Mouse (Mus musculus): ENCODE data around the gene Slc7a7.

DNA sequence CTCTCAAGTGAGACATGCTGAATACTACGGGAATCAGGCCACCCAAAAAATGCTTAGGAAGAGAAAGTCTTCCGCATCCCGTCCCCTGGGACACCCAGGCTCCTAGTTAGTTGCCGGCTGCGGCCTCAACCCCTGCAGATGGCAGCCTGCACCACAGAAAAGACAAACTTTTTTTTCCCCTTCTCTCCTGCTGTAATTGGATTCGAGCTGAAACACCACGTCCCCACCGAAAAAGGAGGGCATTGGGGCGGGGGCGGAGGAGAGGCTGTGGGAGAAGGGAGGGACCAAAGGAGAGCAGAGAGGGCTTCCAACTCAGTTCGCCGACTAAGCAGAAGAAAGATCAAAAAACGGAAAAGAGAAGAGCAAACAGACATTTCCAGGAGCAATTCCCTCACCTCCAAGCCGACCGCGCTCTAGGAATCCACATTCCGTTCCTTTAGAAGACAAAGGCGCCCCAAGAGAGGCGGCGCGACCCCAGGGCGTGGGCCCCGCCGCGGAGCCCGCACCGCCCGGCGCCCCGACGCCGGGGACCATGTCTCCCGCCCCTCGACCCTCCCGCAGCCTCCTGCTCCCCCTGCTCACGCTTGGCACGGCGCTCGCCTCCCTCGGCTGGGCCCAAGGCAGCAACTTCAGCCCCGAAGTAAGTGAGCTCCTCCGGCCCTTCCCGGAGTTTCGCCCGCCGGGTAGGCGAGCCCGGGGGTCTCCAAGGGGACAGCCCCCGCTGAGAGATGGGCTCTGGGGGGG lies 13.9 kb upstream of the Slc7a7 start, which contains the start of gene Mmp14:
- peak; percentile 58 for TF ChIP-seq CTCF (IDR thresholded peaks at IDR 0.05)
- TF ChIP-seq EP300 (IDR thresholded peaks at IDR 0.05) = peak; percentile 25; the same call in 1 of the 2 replicates
